In genomic region chr15:80289436-80289835, GRCm38 (mm10) we compare ENCODE assay signal across 8 mouse cellular contexts. TPM values are rescaled to one million over a fixed set of nuclear protein-coding genes. Genes with fewer than 3 reads are reported as not detected.
DNase-seq lines count a peak whose midpoint lies in the region; ATAC-seq and TF ChIP-seq lines count a peak whose summit lies in the region.

No protein-coding gene starts in this region.

- H3K27me3 ChIP-seq in forebrain, embryonic 11.5 days (ENCODE audit: control insufficient read depth, insufficient read depth, low read length), result peaks cover 48% of the 10 kb centered on the region
- H3K27me3 ChIP-seq in forebrain, embryonic 15.5 days, result peaks cover 48% of the 10 kb centered on the region
- H3K27me3 ChIP-seq in hindbrain, embryonic 11.5 days (ENCODE audit: control insufficient read depth, insufficient read depth, low read length), result peaks cover 41% of the 10 kb centered on the region

- ATAC-seq in forebrain, embryonic 11.5 days (replicated peaks; ENCODE audit: low FRiP score), result no peak
- no peak for ATAC-seq in forebrain, embryonic 15.5 days (replicated peaks)
- ATAC-seq in hindbrain, embryonic 11.5 days (ENCODE audit: low FRiP score), result no peak

- no peaks in the 10 kb centered on the region for H3K36me3 ChIP-seq in forebrain, embryonic 11.5 days (ENCODE audit: control insufficient read depth, insufficient read depth, low read length)
- no peaks in the 10 kb centered on the region for H3K36me3 ChIP-seq in forebrain, embryonic 15.5 days
- H3K36me3 ChIP-seq in hindbrain, embryonic 11.5 days (ENCODE audit: control insufficient read depth, insufficient read depth, low read length), result no peaks in the 10 kb centered on the region

- H3K9ac ChIP-seq in forebrain, embryonic 11.5 days (ENCODE audit: low read length), result no peak overlapping the region
- H3K9ac ChIP-seq in forebrain, embryonic 15.5 days (replicated peaks), result no peak overlapping the region
- no peak overlapping the region for H3K9ac ChIP-seq in hindbrain, embryonic 11.5 days (ENCODE audit: low read depth, low read length)

- H3K4me2 ChIP-seq in forebrain, embryonic 11.5 days (ENCODE audit: low read depth, low read length, severe bottlenecking), result no peak overlapping the region
- H3K4me2 ChIP-seq in forebrain, embryonic 15.5 days (replicated peaks), result no peak overlapping the region
- no peak overlapping the region for H3K4me2 ChIP-seq in hindbrain, embryonic 11.5 days (replicated peaks; ENCODE audit: low read depth, low read length)

- TF ChIP-seq CTCF in left cerebral cortex, adult 2 months (IDR thresholded peaks at IDR 0.05), result peak; percentile 75

- peaks cover 11% of the 10 kb centered on the region for H3K4me1 ChIP-seq in forebrain, embryonic 11.5 days (replicated peaks; ENCODE audit: control insufficient read depth, insufficient read depth, low read length)
- peaks cover 14% of the 10 kb centered on the region; the same call in 1 of the 2 replicates for H3K4me1 ChIP-seq in forebrain, embryonic 15.5 days
- H3K4me1 ChIP-seq in hindbrain, embryonic 11.5 days (replicated peaks; ENCODE audit: control insufficient read depth, insufficient read depth, low read length), result no peaks in the 10 kb centered on the region

- intact Hi-C loops in left cerebral cortex, adult 2 months (cut with DNase I), result loop anchor here (5.0 kb wide), 3 partner anchors 213 to 343 kb away; no protein-coding TSS in a partner anchor

- no peak overlapping the region for H3K4me3 ChIP-seq in forebrain, embryonic 11.5 days (ENCODE audit: low read depth, low read length)
- no peak overlapping the region for H3K4me3 ChIP-seq in forebrain, embryonic 15.5 days
- H3K4me3 ChIP-seq in hindbrain, embryonic 11.5 days (ENCODE audit: low read depth, low read length), result no peak overlapping the region
- peak overlapping the region; percentile 65 for H3K4me3 ChIP-seq in left cerebral cortex, adult 2 months

- H3K9me3 ChIP-seq in forebrain, embryonic 11.5 days (ENCODE audit: control insufficient read depth, low read length), result no peaks in the 10 kb centered on the region
- no peaks in the 10 kb centered on the region for H3K9me3 ChIP-seq in forebrain, embryonic 15.5 days
- no peaks in the 10 kb centered on the region for H3K9me3 ChIP-seq in hindbrain, embryonic 11.5 days (ENCODE audit: control insufficient read depth, low read length)

- 7% methylated on average over 10 of the region's 10 CpGs for WGBS in forebrain, embryonic 11.5 days
- WGBS in forebrain, embryonic 15.5 days, result 10% methylated on average over 10 of the region's 10 CpGs
- 6% methylated on average over 10 of the region's 10 CpGs for WGBS in hindbrain, embryonic 11.5 days

- peak; percentile 76 for DNase-seq in forebrain, embryonic 11.5 days (ENCODE audit: low spot score)
- peak; percentile 93 for DNase-seq in brain, adult 2 months (ENCODE audit: low read depth, low spot score)
- peak; percentile 15 for DNase-seq in fibroblast of lung, adult 2 months (ENCODE audit: low read depth)
- peak; percentile 82 for DNase-seq in hindbrain, embryonic 11.5 days (ENCODE audit: low spot score)
- peak; percentile 76 to 79 for DNase-seq in left cerebral cortex, adult 2 months (ENCODE audit: extremely low spot score in 1 of 2, low spot score in 2 of 2)
- DNase-seq in mesoderm, embryonic 11.5 days (ENCODE audit: low read depth, low spot score), result peak; percentile 74
- DNase-seq in skeletal muscle tissue, adult 2 months (ENCODE audit: low read depth, low spot score), result peak; percentile 44

- no peak overlapping the region for H3K27ac ChIP-seq in forebrain, embryonic 11.5 days (ENCODE audit: low read depth, low read length)
- H3K27ac ChIP-seq in forebrain, embryonic 15.5 days (replicated peaks), result no peak overlapping the region
- no peak overlapping the region for H3K27ac ChIP-seq in hindbrain, embryonic 11.5 days (ENCODE audit: low read depth, low read length)
- H3K27ac ChIP-seq in left cerebral cortex, adult 2 months, result peak overlapping the region; percentile 63

RNA-seq across cellular contexts. Expression of gene Cacna1i, which starts 2.4 kb away (rescaled TPM):
- 0.12 and 0.17 TPM in 2 replicates for polyA plus RNA-seq in forebrain, embryonic 11.5 days (2014; fragmentation: Nextera tagmentation; extraction: Ambion mirVana)
- polyA plus RNA-seq in forebrain, embryonic 15.5 days (2015; fragmentation: Nextera tagmentation; extraction: Ambion mirVana), result 0.50 and 0.57 TPM in 2 replicates
- 0.14 and 0.74 TPM in 2 replicates for polyA plus RNA-seq in hindbrain, embryonic 11.5 days (2014; fragmentation: Nextera tagmentation; extraction: Ambion mirVana)
- 10 to 100 TPM; 72.7 to 75.9 TPM for total RNA-seq in left cerebral cortex, adult 2 months (2021)

RNA-seq across cellular contexts. Expression of gene Rps19bp1, which starts 25.3 kb away (rescaled TPM):
- polyA plus RNA-seq in forebrain, embryonic 11.5 days (2014; fragmentation: Nextera tagmentation; extraction: Ambion mirVana), result 69.1 and 69.4 TPM in 2 replicates
- 65.3 and 70.7 TPM in 2 replicates for polyA plus RNA-seq in forebrain, embryonic 15.5 days (2015; fragmentation: Nextera tagmentation; extraction: Ambion mirVana)
- 68.0 and 71.4 TPM in 2 replicates for polyA plus RNA-seq in hindbrain, embryonic 11.5 days (2014; fragmentation: Nextera tagmentation; extraction: Ambion mirVana)
- 10 to 100 TPM; 38.3 to 42.0 TPM for total RNA-seq in left cerebral cortex, adult 2 months (2021)

RNA-seq across cellular contexts. Expression of gene Atf4, which starts 34.5 kb away (rescaled TPM):
- polyA plus RNA-seq in forebrain, embryonic 11.5 days (2014; fragmentation: Nextera tagmentation; extraction: Ambion mirVana), result 139 and 144 TPM in 2 replicates
- 123 and 124 TPM in 2 replicates for polyA plus RNA-seq in forebrain, embryonic 15.5 days (2015; fragmentation: Nextera tagmentation; extraction: Ambion mirVana)
- polyA plus RNA-seq in hindbrain, embryonic 11.5 days (2014; fragmentation: Nextera tagmentation; extraction: Ambion mirVana), result 140 and 145 TPM in 2 replicates
- 100 to 1,000 TPM; 119 to 120 TPM for total RNA-seq in left cerebral cortex, adult 2 months (2021)

RNA-seq across cellular contexts. Expression of gene AC140267.1, which starts 53.8 kb away (rescaled TPM):
- polyA plus RNA-seq in forebrain, embryonic 11.5 days (2014; fragmentation: Nextera tagmentation; extraction: Ambion mirVana), result not detected in 2 replicates
- 4.2 TPM in 1 of 2 replicates, not detected in the other for polyA plus RNA-seq in forebrain, embryonic 15.5 days (2015; fragmentation: Nextera tagmentation; extraction: Ambion mirVana)
- not detected in 2 replicates for polyA plus RNA-seq in hindbrain, embryonic 11.5 days (2014; fragmentation: Nextera tagmentation; extraction: Ambion mirVana)
- 10 to 100 TPM; 20.0 to 28.1 TPM for total RNA-seq in left cerebral cortex, adult 2 months (2021)

RNA-seq across cellular contexts. Expression of gene Mief1, which starts 55.6 kb away (rescaled TPM):
- 47.0 and 47.1 TPM in 2 replicates for polyA plus RNA-seq in forebrain, embryonic 11.5 days (2014; fragmentation: Nextera tagmentation; extraction: Ambion mirVana)
- polyA plus RNA-seq in forebrain, embryonic 15.5 days (2015; fragmentation: Nextera tagmentation; extraction: Ambion mirVana), result 41.0 and 41.6 TPM in 2 replicates
- polyA plus RNA-seq in hindbrain, embryonic 11.5 days (2014; fragmentation: Nextera tagmentation; extraction: Ambion mirVana), result 38.5 and 39.1 TPM in 2 replicates
- 10 to 100 TPM; 32.3 to 33.9 TPM for total RNA-seq in left cerebral cortex, adult 2 months (2021)

Comparison
In these comparisons a context has a peak if more than half of its experiments do, and no peak if none do; other contexts are left out.
1. DNase-seq: peak in every context shown above with its lines; median percentile 93 in brain, adult 2 months; 82 in hindbrain, embryonic 11.5 days; 78 in left cerebral cortex, adult 2 months; 76 in forebrain, embryonic 11.5 days; 74 in mesoderm, embryonic 11.5 days; 44 in skeletal muscle tissue, adult 2 months; 15 in fibroblast of lung, adult 2 months.